Mouse (Mus musculus): Measurements from ENCODE around the gene Ltbp2.

Gene Ltbp2

GRCm38 (mm10) chr12:84835626-84836025 lies 40.7 kb downstream of the Ltbp2 start:
- DNase-seq, result no peak

- DNase-seq, result no peak
Observed at GRCm38 (mm10) chr12:84834773-84835172, 41.6 kb downstream of the Ltbp2 start.

GRCm38 (mm10) chr12:84831648-84832047 lies 44.7 kb downstream of the Ltbp2 start:
- no peak for DNase-seq

GRCm38 (mm10) chr12:84831141-84831540 lies 45.2 kb downstream of the Ltbp2 start:
- no peak for DNase-seq

GRCm38 (mm10) chr12:84830438-84830837 lies 45.9 kb downstream of the Ltbp2 start:
- peak in 1 of 2 experiments; percentile 19 for DNase-seq

GRCm38 (mm10) chr12:84829913-84830312 lies 46.4 kb downstream of the Ltbp2 start:
- peak; percentile 74 for DNase-seq

GRCm38 (mm10) chr12:84829109-84829724 lies 47.1 kb downstream of the Ltbp2 start:
- peak in 1 of 2 experiments; percentile 19 for DNase-seq

GRCm38 (mm10) chr12:84827384-84827933 lies 48.9 kb downstream of the Ltbp2 start:
- peak; percentile 40 to 45 for DNase-seq

- DNase-seq, result no peak
Observed at GRCm38 (mm10) chr12:84824203-84824602, 52.1 kb downstream of the Ltbp2 start.

- no peak for DNase-seq
Observed at GRCm38 (mm10) chr12:84823601-84824000, 52.7 kb downstream of the Ltbp2 start.

- DNase-seq, result peak; percentile 46 to 49
Observed at GRCm38 (mm10) chr12:84819236-84820168, 56.8 kb downstream of the Ltbp2 start.

- DNase-seq, result no peak
Observed at GRCm38 (mm10) chr12:84818496-84818895, 57.8 kb downstream of the Ltbp2 start.

- no peak for DNase-seq
Observed at GRCm38 (mm10) chr12:84814663-84815325, 61.5 kb downstream of the Ltbp2 start.

GRCm38 (mm10) chr12:84813773-84814172 lies 62.6 kb downstream of the Ltbp2 start:
- DNase-seq, result no peak

- no peak for DNase-seq
Observed at GRCm38 (mm10) chr12:84812004-84812403, 64.3 kb downstream of the Ltbp2 start.

- DNase-seq, result no peak
Observed at GRCm38 (mm10) chr12:84811510-84811909, 64.8 kb downstream of the Ltbp2 start.

GRCm38 (mm10) chr12:84810810-84811209 lies 65.5 kb downstream of the Ltbp2 start:
- DNase-seq, result no peak

- DNase-seq, result no peak
Observed at GRCm38 (mm10) chr12:84809033-84809432, 67.3 kb downstream of the Ltbp2 start.

GRCm38 (mm10) chr12:84807351-84807750 lies 69.0 kb downstream of the Ltbp2 start:
- peak; percentile 69 to 71 for DNase-seq

- DNase-seq, result no peak
Observed at GRCm38 (mm10) chr12:84806726-84807125, 69.6 kb downstream of the Ltbp2 start.

GRCm38 (mm10) chr12:84806010-84806409 lies 70.3 kb downstream of the Ltbp2 start:
- DNase-seq, result no peak

- DNase-seq, result no peak
Observed at GRCm38 (mm10) chr12:84805228-84805842, 71.0 kb downstream of the Ltbp2 start.

GRCm38 (mm10) chr12:84802625-84803024 lies 73.7 kb downstream of the Ltbp2 start:
- no peak for DNase-seq

All from cerebellum, postnatal 36 days (tissue).